Mouse (Mus musculus): ENCODE results near the gene Fcgr4. TPM values are rescaled to one million over a fixed set of nuclear protein-coding genes. Genes with fewer than 3 reads are reported as not detected.
"Not testable (repeated sequence)": the region's sequence is repeated elsewhere in the genome, so short reads cannot be mapped to it uniquely, and the experiment has no call there.

Fcgr4 gene
- total RNA-seq, 2 experiments from 2014 or later, result 30.0 to 34.6 TPM

- ATAC-seq (ENCODE audit: poor library complexity, severe bottlenecking), result peak; percentile 25
Observed at GRCm38 (mm10) chr1:171077955-171078354, 59.2 kb downstream of the Fcgr4 start.

DNA sequence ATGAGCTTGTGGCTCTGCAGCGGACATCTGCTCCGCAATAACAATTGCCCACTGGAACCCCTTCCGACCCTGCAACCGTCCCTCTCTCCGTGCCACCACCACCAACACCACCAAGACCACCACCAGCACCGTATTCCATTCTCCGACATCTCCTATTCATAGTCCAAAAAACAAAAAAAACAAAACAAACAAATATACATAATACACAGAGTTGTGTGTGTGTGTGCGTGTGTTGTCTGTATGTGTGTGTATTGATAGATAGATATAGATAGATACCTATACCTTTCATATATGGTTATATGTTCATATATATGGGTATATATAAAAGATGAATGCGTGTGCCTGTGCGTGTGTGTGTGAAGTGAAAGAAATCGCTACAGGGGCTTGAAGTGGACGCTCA is 59.7 kb downstream of the Fcgr4 start:
- not testable (repeated sequence) for ATAC-seq (ENCODE audit: poor library complexity, severe bottlenecking)

- peak; percentile 44 for ATAC-seq (ENCODE audit: poor library complexity, severe bottlenecking)
Observed at GRCm38 (mm10) chr1:171079345-171079744, 60.6 kb downstream of the Fcgr4 start.

Other genes with a start within 250 kb of the Fcgr4 start
- 35.9 and 38.4 TPM in 2 replicates for gene Atf6, start 151.1 kb upstream of the Fcgr4 start, total RNA-seq (2015)
- gene Atf6, start 151.1 kb upstream of the Fcgr4 start, total RNA-seq (2017), result 35.1 and 39.4 TPM in 2 replicates
- gene Gm26620, start 133.9 kb upstream of the Fcgr4 start, total RNA-seq (2015), result 1.2 TPM in 1 of 2 replicates, not detected in the other
- not detected in 2 replicates for gene Gm26620, start 133.9 kb upstream of the Fcgr4 start, total RNA-seq (2017)
- 7.5 and 10.3 TPM in 2 replicates for gene Dusp12, start 133.4 kb upstream of the Fcgr4 start, total RNA-seq (2015)
- gene Dusp12, start 133.4 kb upstream of the Fcgr4 start, total RNA-seq (2017), result 5.2 and 5.4 TPM in 2 replicates
- gene Fcrlb, start 106.0 kb upstream of the Fcgr4 start, total RNA-seq (2015), result not detected in 2 replicates
- not detected in 2 replicates for gene Fcrlb, start 106.0 kb upstream of the Fcgr4 start, total RNA-seq (2017)
- gene Fcrla, start 91.3 kb upstream of the Fcgr4 start, total RNA-seq (2015), result 1.3 and 3.2 TPM in 2 replicates
- 0.40 and 2.7 TPM in 2 replicates for gene Fcrla, start 91.3 kb upstream of the Fcgr4 start, total RNA-seq (2017)
- gene Fcgr2b, start 42.4 kb upstream of the Fcgr4 start, total RNA-seq (2015), result 226 and 271 TPM in 2 replicates
- gene Fcgr2b, start 42.4 kb upstream of the Fcgr4 start, total RNA-seq (2017), result 174 and 196 TPM in 2 replicates
- gene Fcgr3, start 46.0 kb downstream of the Fcgr4 start, total RNA-seq (2015), result 499 and 513 TPM in 2 replicates
- 540 and 572 TPM in 2 replicates for gene Fcgr3, start 46.0 kb downstream of the Fcgr4 start, total RNA-seq (2017)
- gene Cfap126, start 95.0 kb downstream of the Fcgr4 start, total RNA-seq (2015), result 0.91 and 1.0 TPM in 2 replicates
- gene Cfap126, start 95.0 kb downstream of the Fcgr4 start, total RNA-seq (2017), result 0.59 TPM in 1 of 2 replicates, not detected in the other
- gene Sdhc, start 131.7 kb downstream of the Fcgr4 start, total RNA-seq (2015), result 102 and 130 TPM in 2 replicates
- 34.5 and 43.0 TPM in 2 replicates for gene Sdhc, start 131.7 kb downstream of the Fcgr4 start, total RNA-seq (2017)
- gene Mpz, start 131.8 kb downstream of the Fcgr4 start, total RNA-seq (2015), result not detected in 2 replicates
- not detected in 2 replicates for gene Mpz, start 131.8 kb downstream of the Fcgr4 start, total RNA-seq (2017)
- gene Pcp4l1, start 177.3 kb downstream of the Fcgr4 start, total RNA-seq (2015), result 1.2 and 1.4 TPM in 2 replicates
- gene Pcp4l1, start 177.3 kb downstream of the Fcgr4 start, total RNA-seq (2017), result 0.44 and 0.73 TPM in 2 replicates
- not detected in 2 replicates for gene Nr1i3, start 195.1 kb downstream of the Fcgr4 start, total RNA-seq (2015)
- 0.04 TPM in 2 replicates for gene Nr1i3, start 195.1 kb downstream of the Fcgr4 start, total RNA-seq (2017)
- 7.3 and 8.2 TPM in 2 replicates for gene Tomm40l, start 203.6 kb downstream of the Fcgr4 start, total RNA-seq (2015)
- gene Tomm40l, start 203.6 kb downstream of the Fcgr4 start, total RNA-seq (2017), result 8.5 and 14.4 TPM in 2 replicates
- 0.87 TPM in 1 of 2 replicates, not detected in the other for gene Apoa2, start 206.1 kb downstream of the Fcgr4 start, total RNA-seq (2015)
- not detected in 2 replicates for gene Apoa2, start 206.1 kb downstream of the Fcgr4 start, total RNA-seq (2017)
- 2,036 and 2,044 TPM in 2 replicates for gene Fcer1g, start 215.4 kb downstream of the Fcgr4 start, total RNA-seq (2015)
- gene Fcer1g, start 215.4 kb downstream of the Fcgr4 start, total RNA-seq (2017), result 995 and 1,060 TPM in 2 replicates
- gene Adamts4, start 231.5 kb downstream of the Fcgr4 start, total RNA-seq (2015), result not detected in 2 replicates
- gene Adamts4, start 231.5 kb downstream of the Fcgr4 start, total RNA-seq (2017), result 0.12 TPM in 1 of 2 replicates, not detected in the other
- gene Ndufs2, start 232.5 kb downstream of the Fcgr4 start, total RNA-seq (2015), result 235 and 245 TPM in 2 replicates
- 276 and 306 TPM in 2 replicates for gene Ndufs2, start 232.5 kb downstream of the Fcgr4 start, total RNA-seq (2017)